Mouse (Mus musculus) adrenal gland, adult 10 weeks (tissue): ENCODE data around the gene Adam12. TPM values are rescaled to one million over a fixed set of nuclear protein-coding genes. Genes with fewer than 3 reads are reported as not detected.

Experiments
- polyA plus RNA-seq: library from polyadenylated mRNA; stranded (reverse); fragments of 350-450 nt; fragmentation: Illumina TruSeq; extraction: RNeasy Lipid Tissue Mini Kit (QIAGEN cat#74804); gene quantifications from one replicate; pipeline ENCODE4 v1.2.3, GENCODE M21; 2014; ENCODE audit warnings: low read depth, low replicate concordance

Adam12 gene
- 7.2 TPM for polyA plus RNA-seq

DNA sequence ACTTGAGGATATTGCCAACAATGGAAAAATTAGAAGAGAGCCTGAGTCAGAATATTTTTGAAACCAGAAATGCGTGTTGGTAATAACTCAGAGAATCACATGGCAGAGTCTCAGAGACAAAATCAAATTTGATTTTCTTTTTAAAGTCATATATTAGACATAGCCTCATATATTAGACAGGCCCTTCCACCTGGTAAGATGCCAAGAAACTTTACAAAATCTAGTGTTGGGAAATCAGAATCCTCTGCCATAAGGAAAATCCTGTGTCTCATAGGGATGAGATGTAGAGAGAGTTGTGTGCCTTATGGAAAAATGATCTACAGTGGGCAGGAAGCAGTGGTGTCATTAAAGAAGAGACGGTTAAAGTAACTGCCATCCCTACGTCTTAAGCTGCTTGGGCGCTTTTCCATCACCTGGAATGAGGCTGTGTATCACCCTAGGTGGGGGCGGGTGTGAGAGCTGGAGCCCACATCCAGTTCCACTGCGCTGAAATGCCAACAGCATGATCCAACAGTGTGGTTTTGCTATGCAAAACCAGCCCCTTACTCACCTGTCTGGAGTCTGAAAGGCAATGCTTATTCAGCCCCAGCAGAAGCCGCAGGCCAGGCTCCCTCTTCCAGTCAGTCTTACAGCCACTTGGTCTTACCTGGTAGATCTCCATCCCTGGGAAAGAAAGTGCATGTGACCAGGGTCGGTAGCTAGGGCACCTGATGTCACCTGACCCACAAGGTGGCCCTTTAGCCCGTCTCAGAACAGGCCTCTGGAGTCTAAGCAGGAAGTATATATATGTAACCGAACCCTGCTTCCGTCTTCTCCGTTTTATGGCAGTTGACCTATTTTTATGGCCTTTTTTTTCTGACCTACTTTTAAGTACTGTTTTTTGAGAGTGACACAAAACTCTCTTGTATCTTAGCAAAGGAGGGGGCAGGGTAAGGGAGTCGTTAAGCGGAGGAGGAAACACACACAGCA lies at the start of gene Adam12:
Gene Adam12 (minus strand): TSS at position 769 of the 969 bp plus-strand sequence.

Other genes starting within 250 kb of the Adam12 start
- gene D7Ertd443e, start 153.5 kb upstream of the Adam12 start, polyA plus RNA-seq, result 3.1 TPM